Mouse (Mus musculus) frontal cortex, postnatal 25 days (tissue): ENCODE results near the gene Pmf1.

Experiments used
- DNase-seq, 2 experiments: peaks; one replicate each; pipeline ENCODE4 v3.0.0; 2022; ENCODE audit warnings: low spot score in 2 of 2

Gene Pmf1

DNA sequence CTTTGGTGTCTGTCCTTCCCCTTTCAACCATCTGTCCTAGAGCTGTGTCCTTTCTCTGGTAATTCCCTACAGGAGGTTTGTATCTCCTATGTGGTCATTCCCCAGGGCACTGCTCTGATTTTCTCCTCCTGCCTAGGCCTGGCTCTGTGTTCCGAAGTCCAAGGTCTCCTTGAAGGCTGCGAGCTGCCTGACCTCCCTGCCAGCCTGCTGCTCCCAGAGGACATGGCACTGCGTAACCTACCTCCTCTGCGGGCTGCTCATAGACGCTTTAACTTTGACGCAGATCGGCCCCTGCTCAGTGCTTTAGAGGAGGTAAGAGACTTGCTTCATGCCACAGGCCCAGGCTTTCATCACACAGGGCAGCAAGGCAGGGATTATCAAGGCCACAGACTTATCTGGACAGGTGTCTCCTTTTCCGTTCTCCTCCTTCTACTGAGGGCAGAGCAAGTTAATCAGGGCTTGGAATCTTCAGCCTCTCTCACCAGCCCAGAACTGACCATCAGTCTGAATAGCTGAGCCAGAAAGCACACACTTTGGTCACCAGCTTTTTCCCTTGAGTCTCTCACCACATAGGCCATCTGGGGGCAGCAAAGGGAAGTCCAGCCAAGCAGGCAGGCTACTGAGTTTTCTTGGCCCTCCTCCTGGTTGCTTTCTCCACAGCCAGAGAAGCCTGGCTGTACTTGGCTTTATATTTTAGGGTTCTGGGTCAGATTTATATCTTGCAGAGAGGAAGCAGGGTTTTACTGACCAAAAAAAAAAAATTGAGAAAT, 55.5 kb downstream of the Pmf1 start:
- no peak for DNase-seq

DNA sequence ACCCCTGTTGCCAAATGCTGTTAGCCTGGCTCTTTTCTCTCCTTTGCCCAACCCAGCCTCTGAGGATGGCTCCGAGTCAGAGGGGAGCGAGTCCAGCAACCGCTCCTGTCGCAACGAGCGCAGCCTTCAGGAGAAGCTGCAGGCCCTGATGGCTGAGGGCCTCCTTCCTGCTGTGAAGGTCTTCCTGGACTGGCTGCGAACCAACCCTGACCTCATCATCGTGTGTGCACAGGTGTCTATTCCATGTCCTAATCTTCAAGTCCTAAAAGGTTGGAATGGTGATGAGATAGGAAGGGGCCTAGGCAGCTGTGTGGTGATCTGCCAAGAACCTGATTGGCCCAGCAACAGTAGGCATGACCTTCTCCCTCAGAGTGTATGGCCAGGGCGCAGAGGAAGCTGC, 57.2 kb downstream of the Pmf1 start:
- no peak for DNase-seq

- DNase-seq, result no peak
These were observed 59.4 kb downstream of the Pmf1 start for GRCm38 (mm10) chr3:88350732-88351131.
